Mouse (Mus musculus): ENCODE data around the gene Exoc6. TPM values are rescaled to one million over a fixed set of nuclear protein-coding genes. Genes with fewer than 3 reads are reported as not detected.

Exoc6 gene
- polyA plus RNA-seq, 1 experiment = 1.4 TPM

GRCm38 (mm10) chr19:37689478-37689877 lies 139.3 kb downstream of the Exoc6 start:
- TF ChIP-seq TAL1 (IDR thresholded peaks at IDR 0.05; ENCODE audit: low read length) (no peak), GATA1 (IDR thresholded peaks at IDR 0.05; ENCODE audit: low read length) (no peak)
- peaks cover 42% of the 10 kb centered on the region for H3K36me3 ChIP-seq (ENCODE audit: control insufficient read depth)
- H3K27me3 ChIP-seq (ENCODE audit: control insufficient read depth) = peaks cover 55% of the 10 kb centered on the region
- H3K4me3 ChIP-seq (replicated peaks) = no peak overlapping the region
- H3K9me3 ChIP-seq (ENCODE audit: control insufficient read depth, low read length) = no peaks in the 10 kb centered on the region
- peaks cover 1% of the 10 kb centered on the region; the same call in 1 of the 2 replicates for H3K4me1 ChIP-seq (ENCODE audit: control insufficient read depth)

DNA sequence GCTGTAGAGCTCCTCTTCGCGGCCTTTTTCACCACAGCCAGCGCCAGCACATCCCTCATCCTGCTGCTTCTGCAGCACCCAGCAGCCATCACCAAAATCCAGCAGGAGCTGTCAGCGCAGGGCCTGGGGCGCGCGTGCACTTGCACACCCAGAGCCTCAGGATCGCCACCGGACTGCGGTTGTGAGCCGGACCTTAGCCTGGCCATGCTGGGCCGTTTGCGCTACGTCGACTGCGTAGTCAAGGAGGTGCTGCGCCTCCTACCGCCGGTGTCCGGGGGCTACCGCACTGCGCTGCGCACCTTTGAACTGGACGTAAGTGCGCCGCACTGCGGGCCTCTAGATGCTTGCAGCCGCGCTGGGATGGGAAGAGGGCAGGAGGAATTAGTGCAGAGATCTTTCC lies 140.5 kb downstream of the Exoc6 start:
- TF ChIP-seq TAL1 (IDR thresholded peaks at IDR 0.05; ENCODE audit: low read length) = no peak
- TF ChIP-seq GATA1 (IDR thresholded peaks at IDR 0.05; ENCODE audit: low read length) = no peak
- H3K27me3 ChIP-seq (ENCODE audit: control insufficient read depth) = peaks cover 65% of the 10 kb centered on the region
- peaks cover 32% of the 10 kb centered on the region for H3K36me3 ChIP-seq (ENCODE audit: control insufficient read depth)
- H3K9me3 ChIP-seq (ENCODE audit: control insufficient read depth, low read length) = no peaks in the 10 kb centered on the region
- no peak overlapping the region for H3K4me3 ChIP-seq (replicated peaks)
- peaks cover 1% of the 10 kb centered on the region; the same call in 1 of the 2 replicates for H3K4me1 ChIP-seq (ENCODE audit: control insufficient read depth)

- Histone ChIP-seq H3K36me3 (ENCODE audit: control insufficient read depth) (peaks cover 14% of the 10 kb centered on the region), H3K4me3 (replicated peaks) (no peak overlapping the region), H3K27me3 (ENCODE audit: control insufficient read depth) (peaks cover 75% of the 10 kb centered on the region), H3K4me1 (ENCODE audit: control insufficient read depth) (no peaks in the 10 kb centered on the region; the same call in 1 of the 2 replicates), H3K9me3 (ENCODE audit: control insufficient read depth, low read length) (no peaks in the 10 kb centered on the region; the same call in 1 of the 2 replicates)
- TF ChIP-seq TAL1 (IDR thresholded peaks at IDR 0.05; ENCODE audit: low read length) (no peak), GATA1 (IDR thresholded peaks at IDR 0.05; ENCODE audit: low read length) (no peak)
These were observed 142.7 kb downstream of the Exoc6 start for GRCm38 (mm10) chr19:37692879-37693278.

- no peak for TF ChIP-seq TAL1 (IDR thresholded peaks at IDR 0.05; ENCODE audit: low read length)
- no peak for TF ChIP-seq GATA1 (IDR thresholded peaks at IDR 0.05; ENCODE audit: low read length)
These were observed 144.9 kb downstream of the Exoc6 start for GRCm38 (mm10) chr19:37695146-37695545.

GRCm38 (mm10) chr19:37695762-37696602 lies 145.8 kb downstream of the Exoc6 start:
- TF ChIP-seq TAL1 (IDR thresholded peaks at IDR 0.05; ENCODE audit: low read length) (no peak), GATA1 (IDR thresholded peaks at IDR 0.05; ENCODE audit: low read length) (no peak)
- Histone ChIP-seq H3K27me3 (ENCODE audit: control insufficient read depth) (peaks cover 100% of the 10 kb centered on the region), H3K4me1 (ENCODE audit: control insufficient read depth) (no peaks in the 10 kb centered on the region; the same call in 1 of the 2 replicates), H3K36me3 (ENCODE audit: control insufficient read depth) (no peaks in the 10 kb centered on the region), H3K4me3 (replicated peaks) (no peak overlapping the region), H3K9me3 (ENCODE audit: control insufficient read depth, low read length) (peaks cover 2% of the 10 kb centered on the region; the same call in 1 of the 2 replicates)

More at GRCm38 (mm10) chr19:37695146-37695545, 144.9 kb downstream of the Exoc6 start:
- peaks cover 98% of the 10 kb centered on the region for H3K27me3 ChIP-seq (ENCODE audit: control insufficient read depth)
- peaks cover 3% of the 10 kb centered on the region for H3K36me3 ChIP-seq (ENCODE audit: control insufficient read depth)
- H3K4me3 ChIP-seq (replicated peaks) = no peak overlapping the region
- peaks cover 2% of the 10 kb centered on the region; the same call in 1 of the 2 replicates for H3K9me3 ChIP-seq (ENCODE audit: control insufficient read depth, low read length)
- no peaks in the 10 kb centered on the region; the same call in 1 of the 2 replicates for H3K4me1 ChIP-seq (ENCODE audit: control insufficient read depth)

GRCm38 (mm10) chr19:37696603-37697334 lies 146.6 kb downstream of the Exoc6 start:
- no peaks in the 10 kb centered on the region for H3K36me3 ChIP-seq (ENCODE audit: control insufficient read depth)
- peaks cover 100% of the 10 kb centered on the region for H3K27me3 ChIP-seq (ENCODE audit: control insufficient read depth)
- H3K4me3 ChIP-seq (replicated peaks) = no peak overlapping the region
- no peaks in the 10 kb centered on the region; the same call in 1 of the 2 replicates for H3K4me1 ChIP-seq (ENCODE audit: control insufficient read depth)
- H3K9me3 ChIP-seq (ENCODE audit: control insufficient read depth, low read length) = peaks cover 2% of the 10 kb centered on the region; the same call in 1 of the 2 replicates
- TF ChIP-seq GATA1 (IDR thresholded peaks at IDR 0.05; ENCODE audit: low read length) (no peak), TAL1 (IDR thresholded peaks at IDR 0.05; ENCODE audit: low read length) (no peak)

DNA sequence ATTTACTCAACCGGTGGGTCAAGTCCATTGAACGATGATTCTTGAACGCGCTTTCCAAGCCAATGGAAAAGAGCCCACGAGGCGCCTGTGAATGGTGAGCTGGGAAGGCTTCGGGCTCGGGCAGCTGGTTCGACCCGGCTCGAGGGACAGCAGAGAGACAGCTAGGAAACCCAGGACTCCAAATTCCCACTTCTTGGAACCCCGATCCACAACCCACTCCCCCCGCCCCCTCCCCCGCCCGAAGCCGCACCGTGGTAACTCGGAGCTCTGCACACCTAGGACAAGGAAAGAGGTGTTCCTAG lies 147.1 kb downstream of the Exoc6 start:
- Histone ChIP-seq H3K4me1 (ENCODE audit: control insufficient read depth) (no peaks in the 10 kb centered on the region; the same call in 1 of the 2 replicates), H3K4me3 (replicated peaks) (no peak overlapping the region), H3K27me3 (ENCODE audit: control insufficient read depth) (peaks cover 100% of the 10 kb centered on the region), H3K9me3 (ENCODE audit: control insufficient read depth, low read length) (peaks cover 2% of the 10 kb centered on the region; the same call in 1 of the 2 replicates), H3K36me3 (ENCODE audit: control insufficient read depth) (no peaks in the 10 kb centered on the region)
- TF ChIP-seq GATA1 (IDR thresholded peaks at IDR 0.05; ENCODE audit: low read length) (no peak), TAL1 (IDR thresholded peaks at IDR 0.05; ENCODE audit: low read length) (no peak)

GRCm38 (mm10) chr19:37697651-37698272 lies 147.5 kb downstream of the Exoc6 start, which contains the start of gene Cyp26a1:
TSS of gene Cyp26a1 (plus strand) at chr19:37697798.
- no peaks in the 10 kb centered on the region; the same call in 1 of the 2 replicates for H3K4me1 ChIP-seq (ENCODE audit: control insufficient read depth)
- peaks cover 100% of the 10 kb centered on the region for H3K27me3 ChIP-seq (ENCODE audit: control insufficient read depth)
- no peak within 1 kb of the TSS for H3K4me3 ChIP-seq (replicated peaks)
- H3K36me3 ChIP-seq (ENCODE audit: control insufficient read depth) = no peaks in the 10 kb centered on the region
- TF ChIP-seq GATA1 (IDR thresholded peaks at IDR 0.05; ENCODE audit: low read length) (no peak), TAL1 (IDR thresholded peaks at IDR 0.05; ENCODE audit: low read length) (no peak)
- H3K9me3 ChIP-seq (ENCODE audit: control insufficient read depth, low read length) = peaks cover 2% of the 10 kb centered on the region; the same call in 1 of the 2 replicates

Measured in erythroblast, embryonic 14.5 days (primary cell).